Mouse (Mus musculus): ENCODE results near the gene Postn. TPM values are rescaled to one million over a fixed set of nuclear protein-coding genes. Genes with fewer than 3 reads are reported as not detected.

Gene Postn
- total and polyA plus RNA-seq, 3 experiments = 0.22 TPM; not detected in 2

DNA sequence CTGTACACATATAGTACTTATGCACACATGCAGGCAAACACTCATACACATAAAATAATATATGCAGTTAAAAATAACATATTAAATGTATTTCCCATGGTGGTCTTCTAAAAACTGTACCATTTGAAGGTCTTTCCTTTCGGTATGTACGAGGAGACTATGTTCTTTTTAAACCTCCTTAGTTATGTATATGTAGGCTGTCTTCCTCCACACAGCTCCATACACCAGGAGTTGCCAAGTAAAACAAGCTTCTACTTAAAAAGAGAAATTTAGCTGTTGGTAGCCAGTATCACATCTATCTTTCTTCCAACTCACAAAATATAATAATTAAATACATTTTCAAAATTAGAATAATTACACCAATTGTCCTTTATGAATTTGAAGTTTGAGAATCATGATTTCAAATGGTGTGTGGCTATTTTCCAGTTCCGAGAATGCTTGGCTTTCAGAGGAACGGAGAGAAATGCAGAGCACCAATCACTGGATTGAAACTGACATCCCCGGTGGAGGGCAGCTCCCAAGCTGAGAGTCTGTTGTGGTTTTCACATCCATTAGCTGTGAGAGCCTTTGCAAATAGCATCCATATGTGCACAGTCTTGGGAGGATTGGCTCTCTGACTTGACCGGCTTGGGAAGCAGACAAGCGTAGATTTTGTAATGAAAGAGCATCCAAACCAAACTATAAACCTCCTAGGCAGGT is 52.1 kb downstream of the Postn start:
- ATAC-seq (ENCODE audit: extremely low read depth, insufficient number of reproducible peaks, low FRiP score, poor library complexity, severe bottlenecking) = no peak
- Histone ChIP-seq H3K36me3 (replicated peaks) (no peaks in the 10 kb centered on the region), H3K9me3 (replicated peaks) (peaks cover 10% of the 10 kb centered on the region), H3K27me3 (ENCODE audit: insufficient read depth, low read length) (no peaks in the 10 kb centered on the region), H3K4me1 (ENCODE audit: insufficient read depth, low read depth, low read length) (no peaks in the 10 kb centered on the region), H3K4me3 (ENCODE audit: low read depth, low read length) (no peak overlapping the region)
- no peak for DNase-seq (ENCODE audit: low spot score)
- no peak for TF ChIP-seq POLR2AphosphoS5 (IDR thresholded peaks at IDR 0.05; ENCODE audit: insufficient replicate concordance, low read depth, low read length)
- TF ChIP-seq GATA1 (IDR thresholded peaks at IDR 0.05; ENCODE audit: borderline replicate concordance, low read length) = no peak
- no peak for TF ChIP-seq TAL1 (conservative IDR thresholded peaks at IDR 0.05; ENCODE audit: low read depth, low read length)
- TF ChIP-seq CTCF (IDR thresholded peaks at IDR 0.05; ENCODE audit: low read depth, low read length) = no peak
- TF ChIP-seq GATA2 (IDR thresholded peaks at IDR 0.05; ENCODE audit: borderline replicate concordance, low read depth, low read length) = no peak

DNA sequence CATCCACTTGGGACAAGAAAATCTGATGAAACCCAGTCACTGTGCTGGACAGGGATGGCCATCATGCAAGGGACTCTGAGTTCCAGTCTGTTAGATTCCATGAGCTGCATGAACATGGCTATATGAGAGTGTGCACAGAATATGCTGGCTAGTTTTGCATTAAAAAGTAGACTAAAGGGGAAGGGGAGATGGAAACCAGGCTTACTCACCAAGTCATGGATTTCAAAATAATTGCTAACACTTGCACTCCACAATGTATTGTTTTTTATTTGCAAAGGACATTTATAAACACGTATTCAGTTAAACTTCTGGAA is 52.6 kb downstream of the Postn start:
- H3K27me3 ChIP-seq (ENCODE audit: insufficient read depth, low read length) = no peaks in the 10 kb centered on the region
- no peak for TF ChIP-seq GATA2 (IDR thresholded peaks at IDR 0.05; ENCODE audit: borderline replicate concordance, low read depth, low read length)
- TF ChIP-seq POLR2AphosphoS5 (IDR thresholded peaks at IDR 0.05; ENCODE audit: insufficient replicate concordance, low read depth, low read length) = no peak
- no peak for TF ChIP-seq TAL1 (conservative IDR thresholded peaks at IDR 0.05; ENCODE audit: low read depth, low read length)
- TF ChIP-seq CTCF (IDR thresholded peaks at IDR 0.05; ENCODE audit: low read depth, low read length) = no peak
- TF ChIP-seq GATA1 (IDR thresholded peaks at IDR 0.05; ENCODE audit: borderline replicate concordance, low read length) = no peak
- DNase-seq (ENCODE audit: low spot score) = no peak
- H3K4me1 ChIP-seq (ENCODE audit: insufficient read depth, low read depth, low read length) = no peaks in the 10 kb centered on the region
- ATAC-seq (ENCODE audit: extremely low read depth, insufficient number of reproducible peaks, low FRiP score, poor library complexity, severe bottlenecking) = no peak
- H3K36me3 ChIP-seq (replicated peaks) = no peaks in the 10 kb centered on the region
- peaks cover 11% of the 10 kb centered on the region for H3K9me3 ChIP-seq (replicated peaks)
- no peak overlapping the region for H3K4me3 ChIP-seq (ENCODE audit: low read depth, low read length)

DNA sequence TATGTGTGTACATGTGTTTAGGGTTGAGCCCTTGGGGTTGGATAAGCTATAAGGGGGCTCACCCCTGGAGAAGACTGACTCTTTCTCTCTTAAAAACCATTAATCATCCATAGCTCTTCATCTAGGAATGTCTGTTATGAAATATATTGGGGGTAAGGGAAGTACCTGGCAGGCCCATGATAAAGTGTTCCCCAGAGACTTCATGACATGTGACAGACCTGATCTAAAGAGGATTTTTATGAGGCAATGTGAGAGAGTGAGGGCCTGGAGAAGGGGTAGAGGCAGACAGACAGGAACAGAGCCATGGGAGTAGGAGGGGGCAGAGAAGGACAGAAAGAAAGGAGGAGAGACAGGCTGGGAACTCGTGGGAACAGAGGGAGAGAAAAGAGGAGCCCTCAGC is 53.5 kb downstream of the Postn start:
- H3K27me3 ChIP-seq (ENCODE audit: insufficient read depth, low read length) = no peaks in the 10 kb centered on the region
- no peaks in the 10 kb centered on the region for H3K4me1 ChIP-seq (ENCODE audit: insufficient read depth, low read depth, low read length)
- DNase-seq (ENCODE audit: low spot score) (no peak), ATAC-seq (ENCODE audit: extremely low read depth, insufficient number of reproducible peaks, low FRiP score, poor library complexity, severe bottlenecking) (no peak)
- H3K4me3 ChIP-seq (ENCODE audit: low read depth, low read length) = no peak overlapping the region
- no peaks in the 10 kb centered on the region for H3K36me3 ChIP-seq (replicated peaks)
- H3K9me3 ChIP-seq (replicated peaks) = peaks cover 15% of the 10 kb centered on the region
- TF ChIP-seq TAL1 (conservative IDR thresholded peaks at IDR 0.05; ENCODE audit: low read depth, low read length) = no peak
- no peak for TF ChIP-seq CTCF (IDR thresholded peaks at IDR 0.05; ENCODE audit: low read depth, low read length)
- no peak for TF ChIP-seq GATA2 (IDR thresholded peaks at IDR 0.05; ENCODE audit: borderline replicate concordance, low read depth, low read length)
- TF ChIP-seq GATA1 (IDR thresholded peaks at IDR 0.05; ENCODE audit: borderline replicate concordance, low read length) = no peak
- no peak for TF ChIP-seq POLR2AphosphoS5 (IDR thresholded peaks at IDR 0.05; ENCODE audit: insufficient replicate concordance, low read depth, low read length)

DNA sequence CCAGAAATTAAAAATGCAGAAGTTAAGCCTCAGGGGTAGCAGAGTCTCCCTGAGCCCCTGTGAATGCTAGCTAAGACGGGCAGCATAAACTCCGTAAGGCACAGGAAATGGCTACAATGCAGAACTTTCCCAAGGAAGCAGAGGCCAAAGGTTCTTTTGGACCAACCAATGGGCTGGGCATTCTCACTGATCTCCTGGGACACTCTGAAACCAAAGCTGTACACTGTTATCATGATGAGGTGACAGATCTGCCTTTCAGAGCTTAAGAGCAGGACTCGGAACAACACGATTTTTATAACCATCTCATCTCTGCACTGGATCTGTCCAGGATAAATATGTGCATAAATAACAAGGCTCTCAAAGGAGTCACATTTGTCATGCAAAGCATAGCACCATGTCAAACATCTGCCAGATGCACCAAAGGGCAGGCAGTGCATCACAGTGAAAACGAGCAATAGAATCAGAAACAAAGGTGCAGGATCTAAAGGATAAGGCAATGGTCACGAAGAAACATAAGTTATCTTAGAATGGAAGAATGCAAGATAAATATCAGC is 57.0 kb downstream of the Postn start:
- DNase-seq (ENCODE audit: low spot score) (no peak), ATAC-seq (ENCODE audit: extremely low read depth, insufficient number of reproducible peaks, low FRiP score, poor library complexity, severe bottlenecking) (no peak)
- no peak for TF ChIP-seq GATA2 (IDR thresholded peaks at IDR 0.05; ENCODE audit: borderline replicate concordance, low read depth, low read length)
- no peak for TF ChIP-seq POLR2AphosphoS5 (IDR thresholded peaks at IDR 0.05; ENCODE audit: insufficient replicate concordance, low read depth, low read length)
- no peak for TF ChIP-seq TAL1 (conservative IDR thresholded peaks at IDR 0.05; ENCODE audit: low read depth, low read length)
- TF ChIP-seq GATA1 (IDR thresholded peaks at IDR 0.05; ENCODE audit: borderline replicate concordance, low read length) = no peak
- TF ChIP-seq CTCF (IDR thresholded peaks at IDR 0.05; ENCODE audit: low read depth, low read length) = no peak
- H3K36me3 ChIP-seq (replicated peaks) = no peaks in the 10 kb centered on the region
- no peaks in the 10 kb centered on the region for H3K4me1 ChIP-seq (ENCODE audit: insufficient read depth, low read depth, low read length)
- no peaks in the 10 kb centered on the region for H3K27me3 ChIP-seq (ENCODE audit: insufficient read depth, low read length)
- H3K4me3 ChIP-seq (ENCODE audit: low read depth, low read length) = no peak overlapping the region
- H3K9me3 ChIP-seq (replicated peaks) = peaks cover 25% of the 10 kb centered on the region

DNA sequence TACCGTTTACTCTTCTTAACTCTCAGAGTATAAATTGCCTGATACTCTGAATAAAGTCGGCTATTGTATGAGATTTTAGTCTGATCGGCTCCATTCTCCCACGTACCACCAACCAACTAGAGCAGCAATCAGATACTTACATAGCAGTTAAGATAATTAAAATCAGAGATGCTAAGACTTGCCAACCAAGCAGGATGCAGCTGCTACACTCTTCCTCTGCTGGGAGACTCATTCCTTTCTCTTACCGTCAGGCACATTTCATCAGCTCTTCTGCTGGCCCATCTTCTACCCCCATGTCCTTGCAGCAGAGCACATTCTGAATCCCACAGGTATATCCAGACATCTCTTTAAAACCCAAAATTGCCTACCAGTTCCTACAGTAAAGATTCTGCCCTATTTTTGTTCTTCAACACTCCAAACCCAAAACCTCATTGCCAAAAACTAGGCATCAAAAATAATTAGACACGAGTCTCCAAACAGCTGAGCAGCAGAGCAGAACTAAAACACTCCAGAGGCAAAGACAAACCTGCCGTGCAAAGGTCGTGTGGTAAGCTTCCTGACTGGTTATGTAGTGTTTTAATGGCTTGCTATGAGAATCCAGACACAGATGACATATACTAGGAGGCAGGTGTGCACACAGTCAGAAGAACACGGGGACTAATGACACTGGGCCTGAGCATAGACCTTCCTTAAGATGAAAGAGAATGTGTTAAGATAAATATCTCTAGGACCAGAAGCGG is 59.5 kb downstream of the Postn start:
- no peaks in the 10 kb centered on the region for H3K36me3 ChIP-seq (replicated peaks)
- DNase-seq (ENCODE audit: low spot score) = no peak
- H3K4me1 ChIP-seq (ENCODE audit: insufficient read depth, low read depth, low read length) = no peaks in the 10 kb centered on the region
- no peak for ATAC-seq (ENCODE audit: extremely low read depth, insufficient number of reproducible peaks, low FRiP score, poor library complexity, severe bottlenecking)
- no peak overlapping the region for H3K4me3 ChIP-seq (ENCODE audit: low read depth, low read length)
- H3K9me3 ChIP-seq (replicated peaks) = peaks cover 27% of the 10 kb centered on the region
- TF ChIP-seq TAL1 (conservative IDR thresholded peaks at IDR 0.05; ENCODE audit: low read depth, low read length) (no peak), GATA1 (IDR thresholded peaks at IDR 0.05; ENCODE audit: borderline replicate concordance, low read length) (no peak), GATA2 (IDR thresholded peaks at IDR 0.05; ENCODE audit: borderline replicate concordance, low read depth, low read length) (no peak), POLR2AphosphoS5 (IDR thresholded peaks at IDR 0.05; ENCODE audit: insufficient replicate concordance, low read depth, low read length) (no peak), CTCF (IDR thresholded peaks at IDR 0.05; ENCODE audit: low read depth, low read length) (no peak)
- H3K27me3 ChIP-seq (ENCODE audit: insufficient read depth, low read length) = no peaks in the 10 kb centered on the region

DNA sequence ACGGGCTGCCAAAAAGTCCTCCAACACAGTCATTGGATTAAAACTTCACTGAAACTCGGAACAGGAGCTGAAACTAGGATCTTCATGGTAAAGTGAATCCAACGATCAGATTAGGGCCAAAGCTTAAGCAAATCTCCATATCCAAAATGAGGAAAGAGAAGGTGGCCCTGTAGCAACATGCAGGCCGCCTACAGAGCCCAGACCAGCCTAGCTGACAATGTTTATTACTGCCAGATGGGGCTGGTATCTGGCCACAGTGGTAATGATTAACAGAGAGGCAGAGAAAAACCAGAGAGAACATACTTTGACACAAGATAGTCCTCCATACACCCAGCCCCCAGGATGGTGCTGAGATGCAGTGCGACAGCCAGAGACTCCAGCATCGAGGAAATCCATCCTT is 60.1 kb downstream of the Postn start:
- peaks cover 26% of the 10 kb centered on the region for H3K9me3 ChIP-seq (replicated peaks)
- H3K27me3 ChIP-seq (ENCODE audit: insufficient read depth, low read length) = no peaks in the 10 kb centered on the region
- DNase-seq (ENCODE audit: low spot score) (no peak), ATAC-seq (ENCODE audit: extremely low read depth, insufficient number of reproducible peaks, low FRiP score, poor library complexity, severe bottlenecking) (no peak)
- H3K36me3 ChIP-seq (replicated peaks) = no peaks in the 10 kb centered on the region
- no peak overlapping the region for H3K4me3 ChIP-seq (ENCODE audit: low read depth, low read length)
- no peaks in the 10 kb centered on the region for H3K4me1 ChIP-seq (ENCODE audit: insufficient read depth, low read depth, low read length)
- TF ChIP-seq CTCF (IDR thresholded peaks at IDR 0.05; ENCODE audit: low read depth, low read length) (no peak), GATA1 (IDR thresholded peaks at IDR 0.05; ENCODE audit: borderline replicate concordance, low read length) (no peak), GATA2 (IDR thresholded peaks at IDR 0.05; ENCODE audit: borderline replicate concordance, low read depth, low read length) (no peak), TAL1 (conservative IDR thresholded peaks at IDR 0.05; ENCODE audit: low read depth, low read length) (no peak), POLR2AphosphoS5 (IDR thresholded peaks at IDR 0.05; ENCODE audit: insufficient replicate concordance, low read depth, low read length) (no peak)
